Mouse (Mus musculus) telencephalon, adult 2 months (tissue): ENCODE measurements at regions not wholly inside any gene's neighbourhood (a gene's known extent, or its start where the extent isn't known, plus 50 kb on each side); places are given as distances from the start of the nearest gene placed in this dataset.
"Not testable (repeated sequence)": the region's sequence is repeated elsewhere in the genome, so short reads cannot be mapped to it uniquely, and the experiment has no call there.

Experiments used
- DNase-seq: peaks from one replicate; pipeline ENCODE4 v3.0.0-alpha.2; 2011; ENCODE audit warnings: low read depth, low spot score

DNA sequence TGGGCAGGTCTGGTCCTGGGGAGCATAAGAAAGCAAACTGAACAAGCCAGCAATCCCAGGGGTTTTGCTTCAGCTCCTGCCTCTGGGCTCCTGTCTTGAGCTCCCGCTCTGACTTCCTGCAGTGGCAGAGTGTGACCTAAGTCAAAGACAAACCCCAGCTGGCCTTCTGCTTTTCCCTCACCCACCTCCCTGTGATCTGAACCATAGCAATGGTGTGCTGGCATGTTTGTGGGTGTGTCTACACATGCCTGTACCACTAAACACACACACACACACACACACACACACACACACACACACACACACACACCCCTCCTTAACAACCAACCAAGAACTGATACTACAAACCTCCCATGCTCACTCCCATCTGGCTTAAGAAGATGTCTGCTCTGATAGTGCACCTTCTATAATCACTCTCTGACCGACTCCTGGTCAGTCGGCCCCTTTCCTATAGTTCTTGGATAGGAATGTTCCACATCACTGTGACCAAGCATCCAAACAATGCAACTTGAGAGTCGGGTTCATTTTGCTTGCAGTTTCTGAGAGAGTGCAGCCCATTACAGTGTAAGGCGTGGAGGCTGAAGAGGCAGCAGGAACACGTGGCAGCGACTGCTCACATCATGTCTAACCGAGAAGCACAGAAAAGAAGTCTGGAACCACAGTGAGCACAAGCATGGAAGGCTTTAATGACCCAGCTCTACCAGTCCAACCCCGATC lies 134.4 kb downstream of the Tcp10c start:
- no peak for DNase-seq

DNA sequence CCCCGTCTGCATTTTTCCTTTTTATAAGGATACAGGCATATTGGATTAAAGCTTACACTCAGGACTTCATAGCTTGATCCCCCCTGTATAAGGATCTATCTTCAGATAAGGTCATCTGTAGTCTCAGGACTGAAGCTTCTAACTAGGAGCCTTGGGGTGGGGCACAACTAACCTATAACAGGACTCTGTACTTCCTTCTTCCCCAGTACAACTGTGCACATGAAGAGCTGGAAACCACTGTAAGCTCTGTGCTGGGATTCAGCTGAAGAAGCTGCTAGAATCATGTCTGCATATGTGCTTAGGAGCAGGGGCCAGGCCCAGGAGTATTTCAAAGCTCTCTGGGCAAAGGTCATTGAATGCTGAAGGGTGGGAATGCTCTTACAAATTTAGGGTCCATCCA lies 137.9 kb downstream of the Tcp10c start:
- not testable (repeated sequence) for DNase-seq

GRCm38 (mm10) chr17:13492649-13493277 lies 138.4 kb downstream of the Tcp10c start:
- DNase-seq: not testable (repeated sequence)

GRCm38 (mm10) chr17:13493866-13494265 lies 139.5 kb downstream of the Tcp10c start:
- not testable (repeated sequence) for DNase-seq

DNA sequence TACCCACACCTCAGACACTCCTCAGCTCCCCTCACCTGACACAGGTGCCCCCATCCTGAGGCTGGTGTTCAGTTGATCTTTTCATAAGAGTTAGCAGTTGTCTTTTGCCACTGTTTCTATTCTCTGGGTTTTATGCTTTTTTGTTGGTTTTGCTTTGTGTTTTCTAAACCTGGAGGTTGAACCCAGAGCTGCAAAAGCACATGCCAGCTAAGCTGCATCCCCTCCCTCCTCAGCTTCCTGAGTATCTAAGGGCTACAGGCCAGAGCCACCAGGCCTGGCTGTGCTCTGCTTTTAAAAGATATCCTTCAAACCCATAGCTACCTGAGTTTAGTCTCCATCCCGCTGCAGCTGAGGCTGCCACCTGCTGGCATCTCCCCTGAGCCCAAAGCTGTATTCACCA lies 140.1 kb downstream of the Tcp10c start:
- not testable (repeated sequence) for DNase-seq

DNA sequence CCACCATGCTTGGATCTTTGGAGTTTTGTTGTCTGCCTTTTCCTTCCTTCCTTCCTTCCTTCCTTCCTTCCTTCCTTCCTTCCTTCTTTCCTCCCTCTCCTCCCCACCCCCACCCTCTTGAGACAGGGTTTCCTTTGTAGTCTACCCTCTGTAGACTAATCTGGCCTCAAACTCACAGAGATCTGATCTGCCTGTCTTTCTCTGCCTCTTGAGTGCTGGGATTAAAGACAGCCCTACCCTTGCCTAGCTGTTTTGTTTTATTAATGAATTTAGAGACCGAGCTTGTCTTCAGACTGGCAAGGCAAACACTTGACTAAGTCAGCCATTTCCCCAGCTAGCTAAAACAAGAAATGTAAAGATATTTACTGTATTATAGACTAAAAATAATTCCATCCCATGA lies 150.0 kb downstream of the Tcp10c start:
- DNase-seq: not testable (repeated sequence)

GRCm38 (mm10) chr17:13504827-13505268 lies 150.5 kb downstream of the Tcp10c start:
- DNase-seq: not testable (repeated sequence)

- not testable (repeated sequence) for DNase-seq
Measured at GRCm38 (mm10) chr17:13507397-13508063, 153.2 kb downstream of the Tcp10c start.

DNA sequence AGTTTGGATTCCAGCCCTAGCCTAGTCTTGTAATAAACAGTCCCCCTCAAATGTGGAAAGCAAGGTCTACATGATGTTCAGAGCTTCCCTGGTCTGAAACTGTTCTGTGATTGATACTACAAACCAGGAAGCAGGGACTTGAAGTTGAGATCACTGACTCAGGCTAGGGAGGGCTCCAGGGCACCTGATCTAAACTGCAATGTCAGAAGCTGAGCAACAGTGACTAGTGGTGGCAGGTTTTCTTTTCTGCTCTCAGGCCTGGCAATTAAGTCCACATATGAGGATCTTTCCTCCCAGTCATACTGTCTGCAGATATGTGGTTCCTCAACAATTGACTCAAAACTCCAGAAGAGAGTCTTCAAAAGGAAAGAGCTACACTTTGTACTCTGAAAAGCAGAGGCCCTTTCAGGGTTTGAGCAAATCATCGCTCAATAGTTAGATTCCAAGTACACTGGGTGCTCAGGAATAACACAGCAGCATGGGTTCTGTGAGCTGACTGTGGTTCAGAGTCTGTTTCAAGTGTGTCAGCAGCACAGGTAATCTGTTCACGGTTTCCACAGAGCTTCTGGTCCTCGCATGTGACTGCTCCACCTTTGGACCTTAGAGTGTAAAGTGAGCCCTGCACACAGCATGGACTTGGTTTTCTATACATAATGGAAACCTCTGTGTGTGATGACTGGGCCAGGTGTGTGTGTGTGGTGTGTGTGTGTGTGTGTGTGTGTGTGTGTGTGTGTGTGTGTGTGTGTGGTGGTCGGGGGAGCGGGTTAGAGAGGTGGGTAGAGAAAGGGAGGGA lies 165.2 kb downstream of the Tcp10c start:
- DNase-seq: not testable (repeated sequence)

DNA sequence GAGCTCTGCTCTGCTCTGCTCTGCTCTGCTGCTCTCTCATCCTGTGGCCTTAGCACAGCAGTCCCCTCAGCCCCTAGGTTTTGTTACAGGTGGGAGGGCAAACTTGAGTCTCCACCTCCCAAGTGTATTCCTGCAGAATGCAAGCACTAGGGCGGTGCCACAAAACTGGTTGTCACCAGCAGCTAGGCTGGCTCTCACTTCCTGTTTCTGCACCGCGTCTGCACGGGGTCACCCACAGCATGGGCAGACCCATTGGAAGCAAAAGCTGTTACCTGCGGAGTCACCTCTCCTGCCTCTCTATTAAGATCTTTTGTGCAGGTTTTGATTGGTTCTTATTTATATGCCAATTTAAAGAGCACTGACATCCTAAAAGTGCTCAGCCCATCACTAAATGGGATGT lies 178.2 kb downstream of the Tcp10c start:
- not testable (repeated sequence) for DNase-seq

GRCm38 (mm10) chr17:13540446-13541241 lies 186.3 kb downstream of the Tcp10c start:
- DNase-seq: no peak

DNA sequence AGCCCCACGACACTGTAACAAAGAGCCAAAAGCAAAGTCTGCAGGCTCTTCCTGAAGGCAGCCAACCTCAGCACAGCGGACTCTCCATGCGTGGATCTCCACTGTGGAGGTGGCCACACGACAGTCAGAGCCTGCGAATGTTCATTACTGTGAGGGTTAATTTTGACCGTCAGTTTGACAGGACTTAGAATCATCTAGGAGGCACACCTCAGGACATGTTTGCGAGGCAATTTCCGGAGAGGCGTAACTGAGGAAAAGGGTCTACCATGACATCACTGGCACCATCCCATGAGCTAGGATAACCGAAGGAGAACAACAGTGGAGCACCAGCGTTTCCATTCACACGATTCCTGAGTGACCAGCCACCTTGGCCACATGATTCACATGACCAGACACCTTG lies 186.9 kb downstream of the Tcp10c start:
- no peak for DNase-seq

GRCm38 (mm10) chr17:13542261-13542660 lies 187.9 kb downstream of the Tcp10c start:
- no peak for DNase-seq

DNA sequence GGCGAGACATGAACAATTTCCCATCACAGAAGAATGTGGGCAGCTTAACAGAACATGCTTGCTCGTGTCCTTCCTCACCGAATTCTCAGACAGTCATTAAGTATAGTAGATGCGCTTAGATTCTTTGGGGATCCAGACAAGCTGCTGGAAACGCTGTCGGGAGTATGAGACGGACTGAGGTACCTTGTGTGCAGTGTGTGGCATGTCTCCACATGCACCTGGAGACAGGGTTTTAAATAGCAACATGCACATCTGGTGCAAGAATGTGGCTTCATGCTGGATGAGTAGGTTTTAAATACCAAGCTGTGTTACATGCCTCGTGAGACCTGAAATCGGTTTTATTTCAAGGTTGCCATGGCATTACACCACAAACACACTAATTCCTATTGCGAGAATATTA lies 188.5 kb downstream of the Tcp10c start:
- DNase-seq: no peak

- no peak for DNase-seq
Measured at GRCm38 (mm10) chr17:13544036-13544795, 189.8 kb downstream of the Tcp10c start.

- DNase-seq: no peak
Measured at GRCm38 (mm10) chr17:13546249-13546648, 191.9 kb downstream of the Tcp10c start.

GRCm38 (mm10) chr17:13546669-13547085 lies 192.3 kb downstream of the Tcp10c start:
- peak; percentile 87 for DNase-seq

DNA sequence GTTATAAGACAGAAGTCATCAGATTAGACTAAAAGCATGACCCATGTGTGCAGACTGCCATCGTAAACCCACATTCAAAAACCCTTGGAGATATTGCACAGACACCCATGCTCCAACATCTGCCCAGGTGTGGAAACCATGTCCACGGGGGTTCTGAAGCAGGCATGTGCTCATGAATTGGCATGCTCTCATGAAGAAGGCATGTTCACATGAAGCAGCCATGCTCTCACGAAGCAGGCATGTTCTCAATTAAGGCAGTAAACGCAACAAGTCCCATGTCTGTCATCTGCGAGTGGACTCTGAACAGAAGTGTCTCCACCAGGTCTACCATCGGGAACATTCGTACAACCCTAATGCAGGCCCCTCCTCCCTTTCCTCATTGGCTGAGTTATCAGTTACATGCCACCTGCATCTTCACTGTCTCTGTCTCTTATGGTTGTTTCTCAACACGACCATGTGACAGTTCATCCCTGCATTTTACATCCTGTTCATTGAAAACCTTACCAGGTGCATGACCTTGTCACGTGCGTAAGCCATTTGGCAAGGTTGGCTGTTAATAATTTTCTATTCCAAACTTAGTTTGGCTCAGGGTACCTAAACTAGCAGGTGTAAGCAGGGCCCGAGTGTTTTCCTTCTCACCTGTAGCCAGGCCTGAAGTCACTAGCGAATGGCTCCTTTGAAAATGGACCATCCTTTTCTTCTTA lies 193.4 kb downstream of the Tcp10c start:
- no peak for DNase-seq
